Mouse (Mus musculus) MEL (cell line): ENCODE data around the gene Nmi. TPM values are rescaled to one million over a fixed set of nuclear protein-coding genes. Genes with fewer than 3 reads are reported as not detected.

Experiments used
- DNase-seq: peaks from one replicate; pipeline ENCODE4 v3.0.0; 2011; ENCODE audit warnings: low read depth, low spot score
- H3K27ac ChIP-seq: 2 replicates; pipeline ENCODE4 v1.5.1; 2012; ENCODE audit warnings: low read depth, mild to moderate bottlenecking, control low read depth, low read length, moderate library complexity; ENCODE audit not compliant: control insufficient read depth
- H3K27me3 ChIP-seq, 2 experiments: fragments of 150-350 bp in 1 of 2; sonication (generic) in 1 of 2; 2 replicates each; pipeline ENCODE4 v1.6.1; 2012; ENCODE audit warnings: low read length in 2 of 2, mild to moderate bottlenecking in 2 of 2, improper control_type of control experiment in 1 of 2, moderate library complexity in 1 of 2; ENCODE audit not compliant: insufficient read depth in 2 of 2, control insufficient read depth in 1 of 2
- H3K36me3 ChIP-seq, 2 experiments: 2 replicates each; pipeline ENCODE4 v1.6.1; 2012 to 2014; ENCODE audit warnings: low read length in 2 of 2, improper control_type of control experiment in 1 of 2, inconsistent platforms in 1 of 2, mild to moderate bottlenecking in 1 of 2; ENCODE audit not compliant: insufficient read depth in 2 of 2, control insufficient read depth in 1 of 2
- H3K4me1 ChIP-seq, 2 experiments: fragments of 150-350 bp in 1 of 2; sonication (generic) in 1 of 2; 2 replicates each; pipeline ENCODE4 v1.6.1; 2012; ENCODE audit warnings: low read length in 2 of 2, improper control_type of control experiment in 1 of 2, mild to moderate bottlenecking in 1 of 2; ENCODE audit not compliant: insufficient read depth in 2 of 2, control insufficient read depth in 1 of 2
- H3K4me3 ChIP-seq, 2 experiments: fragments of 150-350 bp in 1 of 2; sonication (generic) in 1 of 2; 2 replicates each; pipeline ENCODE4 v1.5.1; 2012; ENCODE audit warnings: low read depth in 2 of 2, low read length in 2 of 2, mild to moderate bottlenecking in 2 of 2, moderate library complexity in 2 of 2, control low read depth in 1 of 2, improper control_type of control experiment in 1 of 2; ENCODE audit not compliant: control insufficient read depth in 1 of 2, insufficient read depth in 1 of 2
- H3K79me2 ChIP-seq: 2 replicates; pipeline ENCODE4 v1.6.1; 2012; ENCODE audit warnings: mild to moderate bottlenecking, low read length, moderate library complexity; ENCODE audit not compliant: control insufficient read depth, poor library complexity, insufficient read depth
- H3K9ac ChIP-seq: 2 replicates; pipeline ENCODE4 v1.6.1; 2012; ENCODE audit warnings: low read depth, mild to moderate bottlenecking, control low read depth, low read length, moderate library complexity; ENCODE audit not compliant: control insufficient read depth, poor library complexity, severe bottlenecking
- H3K9me3 ChIP-seq: fragments of 150-350 bp; sonication (generic); replicated peaks from 2 replicates; pipeline ENCODE4 v1.6.1; 2012; ENCODE audit warnings: mild to moderate bottlenecking, low read length, improper control_type of control experiment, moderate library complexity; ENCODE audit not compliant: insufficient read depth
- BHLHE40 ChIP-seq: IDR thresholded peaks from 2 replicates; pipeline ENCODE4 v1.6.1; 2012; ENCODE audit warnings: low read depth, mild to moderate bottlenecking, inconsistent platforms, low read length, improper control_type of control experiment, borderline replicate concordance
- CHD1 ChIP-seq: IDR thresholded peaks from 2 replicates; pipeline ENCODE4 v1.6.1; 2012; ENCODE audit warnings: low read depth, mild to moderate bottlenecking, inconsistent platforms, low read length, improper control_type of control experiment
- CHD2 ChIP-seq: IDR thresholded peaks from 2 replicates; pipeline ENCODE4 v1.6.1; 2011; ENCODE audit warnings: low read length, improper control_type of control experiment
- E2F4 ChIP-seq: IDR thresholded peaks from 2 replicates; pipeline ENCODE4 v1.6.1; 2011; ENCODE audit warnings: low read depth, low read length, improper control_type of control experiment, borderline replicate concordance
- ELF1 ChIP-seq: IDR thresholded peaks from 2 replicates; pipeline ENCODE4 v1.6.1; 2014; ENCODE audit warnings: low read depth, mild to moderate bottlenecking, inconsistent platforms, low read length, improper control_type of control experiment, moderate library complexity
- ETS1 ChIP-seq: IDR thresholded peaks from 2 replicates; pipeline ENCODE4 v1.6.1; 2012; ENCODE audit warnings: low read depth, mild to moderate bottlenecking, inconsistent platforms, low read length, improper control_type of control experiment, moderate library complexity
- GABPA ChIP-seq: IDR thresholded peaks from 2 replicates; pipeline ENCODE4 v1.6.1; 2012; ENCODE audit warnings: low read depth, mild to moderate bottlenecking, inconsistent platforms, low read length, improper control_type of control experiment, moderate library complexity
- HCFC1 ChIP-seq: IDR thresholded peaks from 2 replicates; pipeline ENCODE4 v1.6.1; 2012; ENCODE audit warnings: low read depth, mild to moderate bottlenecking, inconsistent platforms, low read length, improper control_type of control experiment, moderate library complexity
- JUND ChIP-seq: IDR thresholded peaks from 2 replicates; pipeline ENCODE4 v1.6.1; 2011; ENCODE audit warnings: low read depth, mild to moderate bottlenecking, improper control_type of control experiment, low read length
- MAFK ChIP-seq: IDR thresholded peaks from 2 replicates; pipeline ENCODE4 v1.6.1; 2011; ENCODE audit warnings: low read depth, mild to moderate bottlenecking, low read length, improper control_type of control experiment, borderline replicate concordance
- MAX ChIP-seq: IDR thresholded peaks from 2 replicates; pipeline ENCODE4 v1.6.1; 2011; ENCODE audit warnings: low read length, improper control_type of control experiment
- MEF2A ChIP-seq: IDR thresholded peaks from 2 replicates; pipeline ENCODE4 v1.6.1; 2014; ENCODE audit warnings: low read depth, mild to moderate bottlenecking, inconsistent platforms, low read length, improper control_type of control experiment; ENCODE audit not compliant: poor library complexity, insufficient replicate concordance, severe bottlenecking; ENCODE audit errors: extremely low read depth
- MXI1 ChIP-seq: IDR thresholded peaks from 2 replicates; pipeline ENCODE4 v1.6.1; 2011; ENCODE audit warnings: mild to moderate bottlenecking, low read depth, low read length, improper control_type of control experiment
- MYB ChIP-seq: IDR thresholded peaks from 2 replicates; pipeline ENCODE4 v1.6.1; 2011; ENCODE audit warnings: mild to moderate bottlenecking, low read depth, low read length, improper control_type of control experiment
- MYC ChIP-seq: IDR thresholded peaks from 2 replicates; pipeline ENCODE4 v1.6.1; 2011; ENCODE audit warnings: low read depth, mild to moderate bottlenecking, low read length, improper control_type of control experiment, moderate library complexity
- POLR2A ChIP-seq, 2 experiments: IDR thresholded peaks; 2 replicates each; pipeline ENCODE4 v1.6.1; 2011 to 2012; ENCODE audit warnings: low read length in 2 of 2, mild to moderate bottlenecking in 2 of 2, control low read depth in 1 of 2, improper control_type of control experiment in 1 of 2, low read depth in 1 of 2, moderate library complexity in 1 of 2; ENCODE audit not compliant: control insufficient read depth in 1 of 2, insufficient read depth in 1 of 2, poor library complexity in 1 of 2
- POLR2AphosphoS2 ChIP-seq: IDR thresholded peaks from 2 replicates; pipeline ENCODE4 v1.6.1; 2011; ENCODE audit warnings: low read length, improper control_type of control experiment
- RAD21 ChIP-seq: IDR thresholded peaks from 2 replicates; pipeline ENCODE4 v1.6.1; 2011; ENCODE audit warnings: mild to moderate bottlenecking, low read depth, low read length, improper control_type of control experiment
- SIN3A ChIP-seq: IDR thresholded peaks from 2 replicates; pipeline ENCODE4 v1.6.1; 2012; ENCODE audit warnings: low read length, improper control_type of control experiment, inconsistent platforms
- TAL1 ChIP-seq: IDR thresholded peaks from 2 replicates; pipeline ENCODE4 v1.6.1; 2012; ENCODE audit warnings: mild to moderate bottlenecking, inconsistent platforms, low read length, moderate library complexity, mixed read lengths
- TBP ChIP-seq: IDR thresholded peaks from 2 replicates; pipeline ENCODE4 v1.8.0; 2011; ENCODE audit warnings: low read depth, low read length, improper control_type of control experiment
- TCF12 ChIP-seq: IDR thresholded peaks from 2 replicates; pipeline ENCODE4 v1.6.1; 2014; ENCODE audit warnings: low read depth, mild to moderate bottlenecking, inconsistent platforms, low read length, improper control_type of control experiment, moderate library complexity
- UBTF ChIP-seq: IDR thresholded peaks from 2 replicates; pipeline ENCODE4 v1.6.1; 2012; ENCODE audit warnings: low read depth, mild to moderate bottlenecking, inconsistent platforms, low read length, improper control_type of control experiment, moderate library complexity, borderline replicate concordance; ENCODE audit not compliant: insufficient read depth
- USF1 ChIP-seq: IDR thresholded peaks from 2 replicates; pipeline ENCODE4 v1.6.1; 2014; ENCODE audit warnings: low read depth, mild to moderate bottlenecking, inconsistent platforms, low read length, improper control_type of control experiment, moderate library complexity
- USF2 ChIP-seq, 2 experiments: IDR thresholded peaks; 2 replicates each; pipeline ENCODE4 v1.6.1; 2011 to 2012; ENCODE audit warnings: improper control_type of control experiment in 2 of 2, low read length in 2 of 2, borderline replicate concordance in 1 of 2, inconsistent platforms in 1 of 2, low read depth in 1 of 2, mild to moderate bottlenecking in 1 of 2; ENCODE audit not compliant: insufficient read depth in 1 of 2
- ZC3H11A ChIP-seq: IDR thresholded peaks from 2 replicates; pipeline ENCODE4 v1.6.1; 2012; ENCODE audit warnings: low read depth, mild to moderate bottlenecking, inconsistent platforms, low read length, improper control_type of control experiment
- ZKSCAN1 ChIP-seq: IDR thresholded peaks from 2 replicates; pipeline ENCODE4 v1.6.1; 2012; ENCODE audit warnings: low read depth, mild to moderate bottlenecking, inconsistent platforms, low read length, improper control_type of control experiment, moderate library complexity
- ZMIZ1 ChIP-seq: IDR thresholded peaks from 2 replicates; pipeline ENCODE4 v1.6.1; 2012; ENCODE audit warnings: low read depth, mild to moderate bottlenecking, inconsistent platforms, low read length, improper control_type of control experiment, moderate library complexity
- polyA plus RNA-seq, 2 experiments: library from polyadenylated mRNA; stranded (reverse) in 1 of 2; unstranded in 1 of 2; fragments of >175 nt in 1 of 2; fragments of >200 nt in 1 of 2; gene quantifications; 2 replicates each; pipeline versions ENCODE4 v1.2.1 to v1.2.4; 2012; ENCODE audit warnings: low replicate concordance in 2 of 2, low read depth in 1 of 2; ENCODE audit not compliant: insufficient read length in 2 of 2, insufficient read depth in 1 of 2, missing spikeins in 1 of 2
- total RNA-seq: library from RNA; depleted of rRNA; stranded (reverse); fragments of 300-350 nt; gene quantifications from 2 replicates; pipeline ENCODE4 v1.2.3, GENCODE M21; 2012

Gene Nmi
- total and polyA plus RNA-seq, 3 experiments = 12.1 to 14.1 TPM; not detected in 1

DNA sequence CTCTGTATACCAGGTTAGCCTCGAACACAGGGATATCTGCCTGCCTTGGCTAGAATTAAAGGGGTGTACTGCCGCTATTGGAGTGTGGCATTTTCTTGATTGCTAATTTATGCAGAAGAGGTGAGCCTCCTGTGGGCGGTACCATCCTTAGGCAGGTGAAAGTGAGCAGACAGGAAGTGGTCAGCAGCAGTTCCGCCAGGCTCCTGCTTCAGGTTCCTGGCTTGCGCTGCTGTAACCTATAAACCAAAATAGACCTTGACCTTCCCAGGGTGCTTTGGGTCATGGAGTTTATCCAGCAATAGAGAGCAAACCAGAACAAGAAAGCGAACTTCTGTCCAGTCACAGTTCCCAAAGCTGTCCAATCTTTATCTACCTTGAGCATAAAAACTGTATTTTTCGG is 37.4 kb downstream of the Nmi start:
- DNase-seq = no peak
- Histone ChIP-seq H3K4me3 (peak overlapping the region; percentile 73 to 88), H3K36me3 (peaks cover 9 to 60% of the 10 kb centered on the region in 2 experiments), H3K79me2 (peaks cover 32% of the 10 kb centered on the region), H3K27me3 (no peaks in the 10 kb centered on the region), H3K27ac (peak overlapping the region; percentile 97), H3K9ac (peak overlapping the region; percentile 89), H3K9me3 (no peaks in the 10 kb centered on the region), H3K4me1 (peaks cover 38 to 47% of the 10 kb centered on the region in 2 experiments)
- TF ChIP-seq MEF2A = no peak
- no peak for TF ChIP-seq POLR2AphosphoS2
- no peak for TF ChIP-seq POLR2A (IDR thresholded peaks at IDR 0.05; ENCODE audit: control insufficient read depth in 1 of 2, insufficient read depth in 1 of 2, low read depth in 1 of 2, low read length in 2 of 2, poor library complexity in 1 of 2)

DNA sequence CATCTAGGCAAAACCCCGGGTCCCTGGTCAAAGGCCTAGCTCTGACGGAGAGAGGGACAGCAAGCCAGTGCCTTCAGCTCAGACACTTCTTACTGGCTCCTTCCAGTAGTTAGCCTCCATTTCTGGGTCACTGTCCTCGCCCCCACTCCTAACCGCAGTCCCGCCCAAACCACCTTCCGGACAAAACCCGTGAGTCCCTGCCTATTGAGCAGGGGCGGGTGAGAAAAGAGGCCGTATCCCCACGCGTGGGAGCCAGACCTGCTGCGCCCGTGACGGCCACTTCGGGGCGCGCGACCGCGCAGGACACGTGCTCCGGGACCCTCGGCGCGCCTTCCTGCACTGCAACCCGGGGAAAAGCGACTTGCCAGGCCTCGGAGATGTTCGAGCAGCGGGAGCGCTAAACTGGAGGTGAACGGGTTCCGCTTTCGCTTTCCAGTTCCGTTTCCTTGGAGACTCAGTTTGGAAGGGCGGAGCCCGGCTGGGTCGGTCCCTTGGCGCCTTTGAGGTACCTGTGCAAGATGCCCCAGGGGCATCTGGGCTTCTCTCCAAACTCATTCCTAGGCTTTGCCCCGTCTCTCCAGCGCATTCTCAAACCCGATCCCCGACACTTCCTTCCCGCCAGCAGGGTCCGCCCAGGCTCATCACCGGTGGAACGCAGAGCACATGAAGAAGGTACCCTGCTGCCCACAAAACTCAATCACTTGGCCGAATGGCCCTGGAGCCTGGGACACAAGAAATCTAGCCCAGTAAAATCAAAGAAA is 38.5 kb downstream of the Nmi start, which contains the start of gene Rbm43:
Gene Rbm43, minus strand, starts transcription at position 590 of the 761 bp plus-strand sequence.
- Histone ChIP-seq H3K27ac (peak within 1 kb of the TSS; percentile 97), H3K4me1 (peaks cover 36 to 46% of the 10 kb centered on the region in 2 experiments)
- DNase-seq = peak; percentile 97
- TF ChIP-seq UBTF (peak; percentile 90; the same call in 1 of the 2 replicates), TCF12 (peak; percentile 48), GABPA (no peak), CHD1 (0 out of 2 replicates have a peak, but pooled peaks have one; percentile 53), POLR2AphosphoS2 (peak; percentile 70; the same call in 1 of the 2 replicates), E2F4 (peak; percentile 47; the same call in 1 of the 2 replicates), POLR2A (IDR thresholded peaks at IDR 0.05; ENCODE audit: control insufficient read depth in 1 of 2, insufficient read depth in 1 of 2, low read depth in 1 of 2, low read length in 2 of 2, poor library complexity in 1 of 2) (peak; percentile 81 to 83), ZC3H11A (no peak), MYC (peak; percentile 80), MEF2A (no peak), BHLHE40 (peak; percentile 36; the same call in 1 of the 2 replicates), ZKSCAN1 (no peak), ZMIZ1 (no peak; the same call in 1 of the 2 replicates), ELF1 (peak; percentile 59; the same call in 1 of the 2 replicates), TAL1 (no peak), USF2 (IDR thresholded peaks at IDR 0.05; ENCODE audit: borderline replicate concordance in 1 of 2, insufficient read depth in 1 of 2, low read depth in 1 of 2, low read length in 2 of 2) (no peak), USF1 (peak; percentile 64), MXI1 (peak; percentile 95), RAD21 (no peak), MAX (peak; percentile 89), SIN3A (peak; percentile 89), MAFK (no peak), JUND (no peak), ETS1 (peak; percentile 69), TBP (peak; percentile 53; the same call in 1 of the 2 replicates), MYB (0 out of 2 replicates have a peak, but pooled peaks have one; percentile 7), HCFC1 (peak; percentile 59; the same call in 1 of the 2 replicates), CHD2 (no peak)

More for the DNA sequence above, 38.5 kb downstream of the Nmi start, which contains the start of gene Rbm43:
- Histone ChIP-seq H3K9ac (peak within 1 kb of the TSS; percentile 89), H3K36me3 (peaks cover 16 to 52% of the 10 kb centered on the region in 2 experiments), H3K79me2 (peaks cover 36% of the 10 kb centered on the region), H3K4me3 (peak within 1 kb of the TSS; percentile 73 to 88), H3K27me3 (no peaks in the 10 kb centered on the region), H3K9me3 (no peaks in the 10 kb centered on the region)
